Mouse (Mus musculus) forebrain, postnatal 0 days (tissue): ENCODE results near the gene Fam196b. TPM values are rescaled to one million over a fixed set of nuclear protein-coding genes. Genes with fewer than 3 reads are reported as not detected.

ENCODE experiments used
- ATAC-seq: fragments of 200-750 bp; cut with Nextera tagmentation; 2 replicates; pipeline ENCODE4 v1.8.0; 2017; ENCODE audit warnings: mild to moderate bottlenecking, moderate library complexity
- DNase-seq: peaks from one replicate; pipeline ENCODE4 v3.0.0-alpha.2; 2015
- H3K27ac ChIP-seq: fragments of 300-500 bp; sonication (generic); 2 replicates; pipeline ENCODE4 v1.5.1; 2014; ENCODE audit warnings: low read depth, mild to moderate bottlenecking, antibody characterized with exemption, low read length, moderate library complexity, mixed read lengths
- H3K27me3 ChIP-seq: fragments of 300-500 bp; sonication (generic); 2 replicates; pipeline ENCODE4 v1.6.1; 2014; ENCODE audit warnings: mild to moderate bottlenecking, low read length, mixed read lengths; ENCODE audit not compliant: insufficient read depth
- H3K36me3 ChIP-seq: fragments of 300-500 bp; sonication (generic); 2 replicates; pipeline ENCODE4 v1.6.1; 2014; ENCODE audit warnings: mild to moderate bottlenecking, moderate library complexity; ENCODE audit not compliant: insufficient read depth
- H3K4me1 ChIP-seq: fragments of 300-500 bp; sonication (generic); 2 replicates; pipeline ENCODE4 v1.6.1; 2014; ENCODE audit warnings: antibody characterized with exemption; ENCODE audit not compliant: insufficient read depth
- H3K4me2 ChIP-seq: fragments of 300-500 bp; sonication (generic); 2 replicates; pipeline ENCODE4 v1.6.1; 2014; ENCODE audit warnings: low read depth, mild to moderate bottlenecking, moderate library complexity
- H3K4me3 ChIP-seq: fragments of 300-500 bp; sonication (generic); 2 replicates; pipeline ENCODE4 v1.5.1; 2014; ENCODE audit warnings: low read depth, low read length, mixed read lengths
- H3K9ac ChIP-seq: fragments of 300-500 bp; sonication (generic); 2 replicates; pipeline ENCODE4 v1.6.1; 2014; ENCODE audit warnings: mild to moderate bottlenecking
- H3K9me3 ChIP-seq: fragments of 300-500 bp; sonication (generic); 2 replicates; pipeline ENCODE4 v1.6.1; 2016; ENCODE audit warnings: low read length
- CTCF ChIP-seq: sonication (generic); IDR thresholded peaks from 2 replicates; pipeline ENCODE4 v1.5.1; 2016; ENCODE audit warnings: antibody characterized with exemption, control low read depth, low read depth
- WGBS: fragments of 180-500 bp; shearing (Covaris S2); extraction: QIAGEN DNeasy Blood & Tissue Kit; methylation state at CpG from one replicate; pipeline ENCODE4 v1.1.7; 2014; 5-methylcytosine and 5-hydroxymethylcytosine counted together
- polyA plus RNA-seq: library from polyadenylated mRNA; unstranded; fragments of >200 nt; fragmentation: Nextera tagmentation; extraction: Ambion mirVana; gene quantifications from 2 replicates; pipeline ENCODE4 v1.2.1, GENCODE M21; 2015
- total RNA-seq: library from RNA; depleted of rRNA; stranded (reverse); fragments of >200 nt; gene quantifications from 2 replicates; pipeline ENCODE4 v1.2.3, GENCODE M21; 2014

Fam196b gene
- total and polyA plus RNA-seq, 2 experiments from 2014 or later: 1.5 to 5.0 TPM

DNA sequence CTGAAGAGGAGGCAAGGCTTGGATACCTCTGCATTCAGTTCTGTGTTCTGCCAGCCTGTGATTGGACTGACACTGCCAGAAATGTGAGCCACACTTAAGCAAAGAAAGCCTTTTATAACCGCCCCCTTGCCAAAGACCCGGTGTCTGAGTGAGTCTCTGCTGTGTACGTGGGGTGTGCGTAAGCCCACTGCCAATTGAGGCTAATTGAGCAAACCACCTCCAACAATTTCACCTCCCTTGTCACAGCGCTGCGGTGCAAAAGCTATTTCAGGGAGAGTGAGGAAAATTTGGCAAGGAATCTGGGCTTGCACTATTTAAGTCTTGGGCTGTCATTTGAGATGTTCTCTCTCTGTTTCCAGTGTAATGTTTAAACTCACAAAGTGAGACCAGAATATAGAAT is 106.4 kb downstream of the Fam196b start:
- WGBS: 25% methylated on average over 6 of the region's 6 CpGs
- no peaks in the 10 kb centered on the region for H3K27me3 ChIP-seq
- H3K36me3 ChIP-seq: no peaks in the 10 kb centered on the region; the same call in 1 of the 2 replicates
- no peak overlapping the region for H3K4me3 ChIP-seq
- H3K9me3 ChIP-seq: no peaks in the 10 kb centered on the region
- H3K4me2 ChIP-seq: no peak overlapping the region
- no peak for TF ChIP-seq CTCF
- DNase-seq (peak; percentile 28), ATAC-seq (peak; percentile 61)
- no peak overlapping the region for H3K27ac ChIP-seq
- no peaks in the 10 kb centered on the region for H3K4me1 ChIP-seq
- no peak overlapping the region for H3K9ac ChIP-seq

DNA sequence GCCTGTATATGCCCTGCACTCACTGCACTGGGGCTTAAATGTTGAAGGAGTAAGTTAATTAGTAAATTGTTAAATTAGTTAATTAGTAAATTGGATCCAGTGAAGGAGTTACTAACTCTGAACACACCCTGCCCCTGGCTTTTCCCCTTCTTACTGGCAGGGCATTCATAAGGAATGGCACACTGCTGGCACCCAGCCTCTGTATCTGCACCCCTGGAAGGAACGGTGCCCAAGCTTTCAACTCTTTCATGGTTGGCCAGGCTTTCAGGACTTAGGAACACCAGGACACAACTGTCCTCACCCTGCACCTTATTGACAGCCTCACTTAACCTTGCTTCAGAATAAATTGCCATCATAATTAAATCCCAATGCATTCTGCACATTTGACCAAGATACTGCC is 109.9 kb downstream of the Fam196b start:
- no peak for TF ChIP-seq CTCF

DNA sequence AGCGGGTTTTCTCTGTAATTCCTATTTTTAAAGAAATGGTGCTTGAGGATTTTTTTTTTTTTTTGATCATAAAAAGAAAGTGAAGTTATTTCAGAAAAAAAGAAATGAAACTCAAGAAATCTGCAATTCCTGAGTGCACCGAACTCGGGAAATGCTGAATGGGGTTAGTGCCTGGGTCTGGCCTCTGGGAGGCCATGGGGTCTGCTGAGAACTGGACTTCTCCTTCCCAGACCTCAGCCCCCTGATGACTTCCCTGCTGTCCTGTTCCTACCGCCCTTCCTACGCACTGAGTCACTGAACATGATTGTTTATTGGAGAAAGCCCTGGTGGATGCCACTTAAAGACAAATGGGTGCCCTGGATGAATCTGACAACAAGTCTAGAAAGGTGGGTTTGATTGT is 112.6 kb downstream of the Fam196b start:
- H3K4me2 ChIP-seq: no peak overlapping the region

More for the DNA sequence above, 109.9 kb downstream of the Fam196b start:
- 50% methylated on average over 1 of the region's 1 CpGs for WGBS
- Histone ChIP-seq H3K36me3 (no peaks in the 10 kb centered on the region; the same call in 1 of the 2 replicates), H3K4me1 (no peaks in the 10 kb centered on the region), H3K9me3 (no peaks in the 10 kb centered on the region), H3K4me3 (no peak overlapping the region), H3K27me3 (no peaks in the 10 kb centered on the region), H3K27ac (no peak overlapping the region), H3K9ac (no peak overlapping the region), H3K4me2 (no peak overlapping the region)
- DNase-seq (no peak), ATAC-seq (no peak)

DNA sequence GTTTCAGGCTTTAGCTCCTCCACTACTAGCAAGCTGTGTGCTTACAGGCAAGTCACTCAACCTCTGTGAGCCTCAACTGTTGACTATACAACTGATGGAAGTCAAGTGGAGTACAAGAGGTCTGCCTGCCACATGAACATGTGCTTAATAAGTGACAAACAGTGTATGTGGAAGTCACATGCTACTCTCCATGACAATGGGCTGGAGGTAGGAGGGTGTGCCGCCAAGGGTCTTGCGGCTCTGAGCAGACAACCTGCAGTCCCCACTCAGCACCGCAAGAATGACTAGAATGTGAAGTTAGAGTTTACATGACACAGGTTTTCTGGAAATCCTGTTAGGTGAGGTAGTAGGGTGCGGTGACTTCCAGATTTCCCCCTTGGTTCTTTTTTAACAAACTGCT is 116.3 kb downstream of the Fam196b start:
- WGBS: 82% methylated on average over 4 of the region's 4 CpGs
- Histone ChIP-seq H3K27ac (no peak overlapping the region), H3K4me1 (no peaks in the 10 kb centered on the region), H3K27me3 (no peaks in the 10 kb centered on the region), H3K36me3 (no peaks in the 10 kb centered on the region), H3K4me3 (no peak overlapping the region), H3K9me3 (no peaks in the 10 kb centered on the region), H3K9ac (no peak overlapping the region), H3K4me2 (no peak overlapping the region)
- no peak for DNase-seq
- ATAC-seq: no peak
- no peak for TF ChIP-seq CTCF

More for the DNA sequence above, 112.6 kb downstream of the Fam196b start:
- no peak overlapping the region for H3K27ac ChIP-seq
- TF ChIP-seq CTCF: no peak
- H3K27me3 ChIP-seq: no peaks in the 10 kb centered on the region
- 89% methylated on average over 5 of the region's 5 CpGs for whole genome bisulfite sequencing
- no peaks in the 10 kb centered on the region for H3K4me1 ChIP-seq
- no peaks in the 10 kb centered on the region for H3K36me3 ChIP-seq
- H3K4me3 ChIP-seq: no peak overlapping the region
- H3K9me3 ChIP-seq: no peaks in the 10 kb centered on the region
- no peak overlapping the region for H3K9ac ChIP-seq
- ATAC-seq (no peak), DNase-seq (no peak)

DNA sequence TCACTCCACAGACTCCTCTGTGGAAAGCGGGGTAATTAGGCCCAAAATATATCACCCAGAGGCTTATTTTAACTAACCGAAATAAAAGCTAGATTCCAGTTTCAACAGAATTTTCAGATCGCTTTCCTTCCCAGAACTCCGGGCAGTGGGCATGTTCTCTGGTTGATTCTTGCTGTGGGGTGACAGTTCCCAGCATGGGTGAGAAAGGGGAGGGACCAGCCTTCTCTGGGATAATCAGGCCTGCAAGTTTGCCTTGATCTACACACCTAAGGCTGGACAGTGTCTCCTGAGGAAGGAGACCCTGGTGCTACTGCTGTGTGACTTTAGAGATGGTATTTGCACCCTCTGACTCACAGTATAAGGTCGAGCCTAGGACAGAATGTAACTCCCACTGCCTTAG is 116.7 kb downstream of the Fam196b start:
- H3K4me2 ChIP-seq: no peak overlapping the region
- no peak for DNase-seq
- no peak for TF ChIP-seq CTCF
- no peak for ATAC-seq
- H3K27ac ChIP-seq: no peak overlapping the region
- WGBS: 80% methylated on average over 5 of the region's 5 CpGs
- H3K9ac ChIP-seq: no peak overlapping the region
- H3K9me3 ChIP-seq: no peaks in the 10 kb centered on the region
- no peaks in the 10 kb centered on the region for H3K36me3 ChIP-seq
- no peaks in the 10 kb centered on the region for H3K27me3 ChIP-seq
- no peaks in the 10 kb centered on the region for H3K4me1 ChIP-seq
- no peak overlapping the region for H3K4me3 ChIP-seq

DNA sequence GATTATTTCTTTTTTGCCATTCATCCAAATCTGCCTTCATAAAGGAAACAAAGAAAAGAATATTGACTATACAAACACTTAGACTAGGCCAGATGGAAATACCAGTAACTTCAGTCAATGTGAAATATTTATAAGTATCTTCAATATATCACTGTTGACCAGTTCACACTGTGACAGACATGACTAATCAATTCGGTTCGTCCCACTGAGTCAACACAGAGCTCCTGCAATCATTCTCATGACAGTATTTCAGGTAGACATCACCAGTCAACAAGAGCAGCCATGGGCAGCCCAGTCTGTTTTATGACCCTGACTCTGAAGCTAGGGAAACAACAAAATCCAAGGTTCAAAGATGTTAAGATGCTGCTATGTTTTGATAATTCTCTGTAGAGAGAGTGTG is 117.4 kb downstream of the Fam196b start:
- Histone ChIP-seq H3K36me3 (no peaks in the 10 kb centered on the region), H3K4me3 (no peak overlapping the region), H3K27me3 (no peaks in the 10 kb centered on the region), H3K9me3 (no peaks in the 10 kb centered on the region), H3K4me1 (no peaks in the 10 kb centered on the region), H3K4me2 (no peak overlapping the region), H3K27ac (no peak overlapping the region), H3K9ac (no peak overlapping the region)
- TF ChIP-seq CTCF: no peak
- WGBS: 92% methylated on average over 2 of the region's 2 CpGs
- ATAC-seq (no peak), DNase-seq (no peak)

DNA sequence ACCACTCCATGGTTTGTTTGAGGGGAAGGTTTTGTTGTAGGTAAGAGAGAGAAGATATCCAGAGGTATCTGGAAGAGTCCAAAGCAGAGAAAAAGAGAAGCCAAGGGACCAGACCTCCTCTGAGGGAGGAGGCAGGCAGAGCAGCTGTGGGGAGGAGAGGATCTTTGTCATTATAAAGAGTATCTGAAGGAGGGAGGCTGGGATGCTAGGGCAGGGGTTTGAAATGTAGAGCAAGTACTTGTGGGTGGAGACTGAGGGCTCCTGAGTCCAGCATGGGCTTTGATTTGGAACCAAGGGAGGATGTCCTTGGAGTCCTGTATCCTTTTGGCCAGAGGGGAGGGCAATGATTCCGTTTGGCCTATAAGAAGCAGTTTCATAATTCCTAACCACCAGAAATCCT is 122.8 kb downstream of the Fam196b start:
- no peak for DNase-seq
- H3K9me3 ChIP-seq: no peaks in the 10 kb centered on the region
- H3K36me3 ChIP-seq: no peaks in the 10 kb centered on the region
- no peak overlapping the region for H3K9ac ChIP-seq
- no peak overlapping the region for H3K27ac ChIP-seq
- H3K27me3 ChIP-seq: no peaks in the 10 kb centered on the region
- no peak for TF ChIP-seq CTCF
- no peak for ATAC-seq
- no peak overlapping the region for H3K4me2 ChIP-seq
- no peaks in the 10 kb centered on the region for H3K4me1 ChIP-seq
- H3K4me3 ChIP-seq: no peak overlapping the region
- WGBS: 76% methylated on average over 1 of the region's 1 CpGs

DNA sequence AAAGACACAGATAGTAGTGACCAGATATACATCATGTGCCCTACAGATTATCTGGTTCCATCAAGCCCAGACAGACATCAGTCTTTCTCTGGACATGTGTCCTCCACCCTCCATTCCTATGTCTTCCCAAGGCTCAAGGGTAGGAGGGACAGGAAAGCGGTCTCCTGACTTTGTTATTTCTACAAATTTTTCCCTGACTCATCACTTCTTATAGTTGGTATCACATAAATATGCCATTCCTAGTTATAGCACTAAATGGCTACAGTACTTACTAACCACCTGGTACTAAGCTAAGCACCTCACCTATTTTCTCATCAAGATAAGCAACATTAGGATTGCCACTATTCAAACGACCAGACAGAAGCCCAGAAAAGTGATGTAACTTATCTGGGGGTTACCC is 123.8 kb downstream of the Fam196b start:
- H3K27ac ChIP-seq: no peak overlapping the region
- DNase-seq (no peak), ATAC-seq (no peak)
- no peaks in the 10 kb centered on the region for H3K9me3 ChIP-seq
- no peak for TF ChIP-seq CTCF
- 70% methylated on average over 2 of the region's 2 CpGs for WGBS
- H3K36me3 ChIP-seq: no peaks in the 10 kb centered on the region
- H3K27me3 ChIP-seq: no peaks in the 10 kb centered on the region
- no peaks in the 10 kb centered on the region for H3K4me1 ChIP-seq
- no peak overlapping the region for H3K4me2 ChIP-seq
- H3K9ac ChIP-seq: no peak overlapping the region
- no peak overlapping the region for H3K4me3 ChIP-seq
